Mouse (Mus musculus): Measurements from ENCODE around the gene Akt2. TPM values are rescaled to one million over a fixed set of nuclear protein-coding genes. Genes with fewer than 3 reads are reported as not detected.

Akt2 gene
- total and polyA plus RNA-seq, 3 experiments: 73.5 to 127 TPM; not detected in 1

GRCm38 (mm10) chr7:27624967-27625366 is 33.6 kb downstream of the Akt2 start:
- H3K9ac ChIP-seq (ENCODE audit: control insufficient read depth, low read depth, low read length, poor library complexity, severe bottlenecking): no peak overlapping the region
- TF ChIP-seq UBTF (IDR thresholded peaks at IDR 0.05; ENCODE audit: borderline replicate concordance, insufficient read depth, low read depth, low read length) (no peak), MYC (IDR thresholded peaks at IDR 0.05; ENCODE audit: low read depth, low read length) (no peak), MAFK (IDR thresholded peaks at IDR 0.05; ENCODE audit: borderline replicate concordance, low read depth, low read length) (no peak), GABPA (IDR thresholded peaks at IDR 0.05; ENCODE audit: low read depth, low read length) (no peak), BHLHE40 (IDR thresholded peaks at IDR 0.05; ENCODE audit: borderline replicate concordance, low read depth, low read length) (no peak), ZMIZ1 (IDR thresholded peaks at IDR 0.05; ENCODE audit: low read depth, low read length) (no peak), MAX (IDR thresholded peaks at IDR 0.05; ENCODE audit: low read length) (no peak), HCFC1 (IDR thresholded peaks at IDR 0.05; ENCODE audit: low read depth, low read length) (no peak), MYB (IDR thresholded peaks at IDR 0.05; ENCODE audit: low read depth, low read length) (no peak)
- no peaks in the 10 kb centered on the region for H3K79me2 ChIP-seq (ENCODE audit: control insufficient read depth, insufficient read depth, low read length, poor library complexity)
- no peaks in the 10 kb centered on the region for H3K27me3 ChIP-seq (ENCODE audit: control insufficient read depth in 1 of 2, insufficient read depth in 2 of 2, low read length in 2 of 2)
- no peak for DNase-seq (ENCODE audit: low read depth, low spot score)
- H3K36me3 ChIP-seq (ENCODE audit: control insufficient read depth in 1 of 2, insufficient read depth in 2 of 2, low read length in 2 of 2): peaks cover 0 to 14% of the 10 kb centered on the region in 2 experiments; a peak in 2 of 4 replicates
- H3K4me1 ChIP-seq (ENCODE audit: control insufficient read depth in 1 of 2, insufficient read depth in 2 of 2, low read length in 2 of 2): no peaks in the 10 kb centered on the region
- H3K4me3 ChIP-seq (ENCODE audit: control insufficient read depth in 1 of 2, insufficient read depth in 1 of 2, low read depth in 2 of 2, low read length in 2 of 2): no peak overlapping the region
- H3K27ac ChIP-seq (ENCODE audit: control insufficient read depth, low read depth, low read length): no peak overlapping the region
- no peaks in the 10 kb centered on the region for H3K9me3 ChIP-seq (replicated peaks; ENCODE audit: insufficient read depth, low read length)

GRCm38 (mm10) chr7:27627707-27628106 is 36.4 kb downstream of the Akt2 start:
- peaks cover 0 to 13% of the 10 kb centered on the region in 2 experiments; a peak in 2 of 4 replicates for H3K36me3 ChIP-seq (ENCODE audit: control insufficient read depth in 1 of 2, insufficient read depth in 2 of 2, low read length in 2 of 2)
- no peak overlapping the region for H3K4me3 ChIP-seq (ENCODE audit: control insufficient read depth in 1 of 2, insufficient read depth in 1 of 2, low read depth in 2 of 2, low read length in 2 of 2)
- H3K9me3 ChIP-seq (replicated peaks; ENCODE audit: insufficient read depth, low read length): no peaks in the 10 kb centered on the region
- H3K27me3 ChIP-seq (ENCODE audit: control insufficient read depth in 1 of 2, insufficient read depth in 2 of 2, low read length in 2 of 2): no peaks in the 10 kb centered on the region
- no peak overlapping the region for H3K27ac ChIP-seq (ENCODE audit: control insufficient read depth, low read depth, low read length)
- no peak for DNase-seq (ENCODE audit: low read depth, low spot score)
- H3K79me2 ChIP-seq (ENCODE audit: control insufficient read depth, insufficient read depth, low read length, poor library complexity): no peaks in the 10 kb centered on the region
- no peaks in the 10 kb centered on the region for H3K4me1 ChIP-seq (ENCODE audit: control insufficient read depth in 1 of 2, insufficient read depth in 2 of 2, low read length in 2 of 2)
- no peak for TF ChIP-seq ZMIZ1 (IDR thresholded peaks at IDR 0.05; ENCODE audit: low read depth, low read length)
- no peak for TF ChIP-seq TBP (IDR thresholded peaks at IDR 0.05; ENCODE audit: low read depth, low read length)
- TF ChIP-seq POLR2A (IDR thresholded peaks at IDR 0.05; ENCODE audit: control insufficient read depth in 1 of 2, insufficient read depth in 1 of 2, low read depth in 1 of 2, low read length in 2 of 2, poor library complexity in 1 of 2): no peak
- no peak for TF ChIP-seq KAT2A (conservative IDR thresholded peaks at IDR 0.05; ENCODE audit: low read depth, low read length)
- no peak for TF ChIP-seq HCFC1 (IDR thresholded peaks at IDR 0.05; ENCODE audit: low read depth, low read length)
- TF ChIP-seq RCOR1 (IDR thresholded peaks at IDR 0.05; ENCODE audit: low read depth, low read length): no peak
- no peak for TF ChIP-seq MYB (IDR thresholded peaks at IDR 0.05; ENCODE audit: low read depth, low read length)
- no peak for TF ChIP-seq USF2 (IDR thresholded peaks at IDR 0.05; ENCODE audit: borderline replicate concordance in 1 of 2, insufficient read depth in 1 of 2, low read depth in 1 of 2, low read length in 2 of 2)
- TF ChIP-seq POLR2AphosphoS5 (IDR thresholded peaks at IDR 0.05; ENCODE audit: borderline replicate concordance, low read depth, low read length): no peak
- no peak for TF ChIP-seq BHLHE40 (IDR thresholded peaks at IDR 0.05; ENCODE audit: borderline replicate concordance, low read depth, low read length)
- TF ChIP-seq ZC3H11A (IDR thresholded peaks at IDR 0.05; ENCODE audit: low read depth, low read length): no peak
- no peak for TF ChIP-seq POLR2AphosphoS2 (IDR thresholded peaks at IDR 0.05; ENCODE audit: low read length)
- no peak for TF ChIP-seq CHD2 (IDR thresholded peaks at IDR 0.05; ENCODE audit: low read length)
- TF ChIP-seq GABPA (IDR thresholded peaks at IDR 0.05; ENCODE audit: low read depth, low read length): no peak
- TF ChIP-seq USF1 (IDR thresholded peaks at IDR 0.05; ENCODE audit: low read depth, low read length): no peak
- TF ChIP-seq RAD21 (IDR thresholded peaks at IDR 0.05; ENCODE audit: low read depth, low read length): no peak
- no peak for TF ChIP-seq TCF12 (IDR thresholded peaks at IDR 0.05; ENCODE audit: low read depth, low read length)
- no peak overlapping the region for H3K9ac ChIP-seq (ENCODE audit: control insufficient read depth, low read depth, low read length, poor library complexity, severe bottlenecking)
